Mouse (Mus musculus) gastrocnemius, postnatal 25 days (tissue): ENCODE results near the gene E130114P18Rik. TPM values are rescaled to one million over a fixed set of nuclear protein-coding genes. Genes with fewer than 3 reads are reported as not detected.
A peak's percentile ranks its signal among the peaks of the same experiment; 100 is the strongest.

Experiments used
- DNase-seq: peaks from one replicate; pipeline ENCODE4 v3.0.0; 2022
- total RNA-seq, 2 experiments: library from RNA; stranded (reverse); gene quantifications; 1 replicate in 1 of 2; 2 replicates in 1 of 2; pipeline ENCODE4 v1.2.3; 2021

E130114P18Rik gene
- total RNA-seq, 2 experiments from 2014 or later, result 0.41 TPM; not detected in 1

GRCm38 (mm10) chr4:97776388-97777080, 1.3 kb downstream of the E130114P18Rik start:
- no peak for DNase-seq

DNA sequence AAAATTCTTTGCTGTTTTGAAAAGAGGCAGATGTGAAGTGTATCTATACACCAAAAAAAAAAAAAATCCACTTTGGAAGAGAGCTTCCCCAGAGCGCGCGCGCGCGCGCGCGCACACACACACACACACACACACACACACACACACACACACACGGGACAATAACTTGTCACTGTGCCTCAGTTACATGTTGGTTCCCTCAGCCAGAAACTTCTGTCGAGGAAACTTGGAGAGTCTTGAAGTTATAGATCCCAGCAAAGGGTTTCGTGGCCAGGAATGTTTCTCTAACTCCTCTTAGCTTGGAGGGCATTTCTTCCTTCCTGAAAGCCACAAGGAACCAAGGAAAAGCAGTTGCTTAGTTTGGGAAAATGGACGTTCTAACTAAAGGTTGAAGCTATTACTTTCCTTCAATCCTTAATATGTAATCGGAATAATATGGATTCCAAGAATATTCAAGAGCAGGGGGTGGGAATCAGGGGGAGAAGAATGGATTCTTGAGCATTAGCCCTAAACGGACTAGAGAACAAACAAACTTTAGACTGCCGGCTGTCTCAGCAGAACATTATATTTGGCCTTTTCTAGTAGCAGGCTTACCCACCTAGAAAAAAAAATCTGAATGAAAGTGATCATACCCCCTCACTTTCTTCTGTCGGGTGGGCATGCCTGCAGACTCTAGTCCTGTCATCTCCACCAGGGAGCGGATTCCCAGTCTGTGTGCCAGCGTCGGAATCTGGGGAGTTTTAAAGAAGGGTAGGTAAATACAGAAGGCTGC, 2.2 kb downstream of the E130114P18Rik start:
- DNase-seq, result no peak

DNA sequence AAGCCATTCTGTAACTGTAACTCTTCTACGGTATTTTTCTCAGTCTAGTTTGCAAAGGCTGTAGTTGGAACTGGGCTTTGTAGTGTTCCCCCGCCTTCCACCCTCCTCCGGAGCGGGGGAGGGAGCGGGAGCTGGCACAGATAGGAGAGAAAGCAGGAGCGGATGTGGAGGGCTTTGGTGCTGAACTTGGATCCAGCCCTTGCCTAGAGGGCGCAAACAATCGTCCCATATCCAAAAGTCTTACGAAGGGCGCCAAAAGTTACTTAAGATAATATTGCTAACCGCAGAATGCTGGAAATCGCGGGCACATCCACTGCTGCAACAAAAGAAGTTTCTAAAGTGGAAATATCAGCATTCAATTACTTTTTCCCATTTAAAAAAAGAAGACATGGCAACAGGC, 2.8 kb downstream of the E130114P18Rik start:
- peak; percentile 85 for DNase-seq

DNA sequence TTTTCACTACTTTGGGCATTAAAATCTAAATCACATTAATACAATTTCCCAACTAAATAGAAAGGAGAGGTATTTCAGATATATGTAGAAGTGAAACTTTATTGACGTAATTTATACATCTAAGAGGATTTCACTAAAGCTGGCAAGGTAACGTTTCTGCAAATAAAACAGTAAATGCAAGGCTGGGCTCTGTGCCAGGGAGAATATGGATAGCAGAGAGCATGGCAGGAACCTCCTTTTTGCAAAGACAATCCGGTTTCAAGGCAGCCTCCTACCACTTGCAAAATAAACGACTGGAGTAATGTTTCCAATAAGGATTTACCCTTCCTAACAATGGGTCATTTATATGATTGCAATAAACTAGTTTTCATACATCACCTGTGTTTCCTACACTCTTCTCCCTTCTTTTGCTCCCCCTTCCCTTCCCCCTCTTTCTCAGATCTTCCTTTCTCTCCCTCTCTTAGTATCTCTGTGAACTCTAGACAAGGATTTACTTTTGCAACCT, 3.4 kb downstream of the E130114P18Rik start:
- DNase-seq, result no peak

- no peak for DNase-seq
Observed at GRCm38 (mm10) chr4:97773791-97774190, 4.1 kb downstream of the E130114P18Rik start.

GRCm38 (mm10) chr4:97773110-97773593, 4.7 kb downstream of the E130114P18Rik start:
- DNase-seq, result peak; percentile 92

- DNase-seq, result no peak
Observed at GRCm38 (mm10) chr4:97772641-97773040, 5.2 kb downstream of the E130114P18Rik start, which contains the start of gene Nfia. Gene Nfia, plus strand, starts transcription at chr4:97772734.

GRCm38 (mm10) chr4:97772084-97772484, 5.8 kb downstream of the E130114P18Rik start:
- DNase-seq, result peak; percentile 99

DNA sequence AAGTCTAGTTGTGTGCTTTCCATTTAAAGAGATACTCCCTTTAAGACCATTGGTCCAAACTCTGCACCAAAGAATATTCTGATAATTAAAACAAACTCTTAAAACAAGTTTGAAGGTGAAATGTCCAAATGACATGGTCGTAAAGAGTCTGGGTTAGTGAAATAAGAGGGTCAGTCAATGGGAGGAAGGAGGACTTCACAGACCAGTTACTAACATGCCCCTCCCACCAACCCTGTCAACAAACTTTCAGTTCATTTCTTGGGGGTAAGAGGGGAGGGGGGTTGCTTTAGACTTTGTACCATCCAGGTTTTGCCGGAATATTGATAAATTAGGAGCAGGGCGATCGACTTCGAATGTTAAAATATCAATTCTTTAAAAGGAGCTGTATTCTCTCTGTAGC, 6.5 kb downstream of the E130114P18Rik start:
- DNase-seq, result no peak

DNA sequence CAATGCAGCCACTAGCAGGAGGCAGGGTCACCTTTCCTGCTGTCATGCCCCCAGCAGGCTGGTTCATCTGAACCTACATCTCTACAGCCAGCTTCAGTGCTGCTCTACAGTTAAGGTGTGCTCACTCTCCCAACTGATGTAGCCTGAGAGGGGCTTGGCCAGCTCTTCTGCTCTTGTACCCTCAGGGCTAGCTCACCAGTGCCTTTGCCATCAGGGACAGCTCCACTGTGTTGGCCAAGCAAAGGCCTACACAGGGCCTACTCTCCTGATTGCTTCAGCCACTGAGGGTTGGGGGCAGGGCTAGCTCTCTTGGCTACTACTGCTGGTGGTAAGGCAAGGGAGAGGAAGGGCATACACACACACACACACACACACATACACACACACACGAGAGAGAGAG, 8.0 kb downstream of the E130114P18Rik start:
- DNase-seq, result no peak

GRCm38 (mm10) chr4:97767516-97767915, 10.4 kb downstream of the E130114P18Rik start:
- DNase-seq, result no peak

GRCm38 (mm10) chr4:97767025-97767424, 10.9 kb downstream of the E130114P18Rik start:
- no peak for DNase-seq

DNA sequence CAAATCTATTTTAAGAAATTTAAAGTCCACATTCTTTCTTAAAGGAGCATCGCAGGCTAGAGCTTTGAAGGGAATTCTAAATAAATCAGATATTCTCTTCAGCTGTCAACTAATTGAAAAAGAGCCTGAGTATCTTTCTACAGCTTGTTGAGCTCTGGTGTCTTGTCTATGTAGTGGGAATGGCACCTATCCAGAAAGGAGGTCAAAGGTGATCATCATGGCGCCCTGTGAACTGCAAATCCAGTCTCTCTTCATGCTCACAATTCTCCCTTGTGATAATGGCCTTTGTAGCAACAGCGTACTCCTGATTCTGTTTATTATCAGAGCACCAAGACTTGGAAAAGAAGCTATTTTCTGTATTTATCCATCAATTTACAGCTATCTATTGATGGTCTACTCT, 11.8 kb downstream of the E130114P18Rik start:
- DNase-seq, result no peak

DNA sequence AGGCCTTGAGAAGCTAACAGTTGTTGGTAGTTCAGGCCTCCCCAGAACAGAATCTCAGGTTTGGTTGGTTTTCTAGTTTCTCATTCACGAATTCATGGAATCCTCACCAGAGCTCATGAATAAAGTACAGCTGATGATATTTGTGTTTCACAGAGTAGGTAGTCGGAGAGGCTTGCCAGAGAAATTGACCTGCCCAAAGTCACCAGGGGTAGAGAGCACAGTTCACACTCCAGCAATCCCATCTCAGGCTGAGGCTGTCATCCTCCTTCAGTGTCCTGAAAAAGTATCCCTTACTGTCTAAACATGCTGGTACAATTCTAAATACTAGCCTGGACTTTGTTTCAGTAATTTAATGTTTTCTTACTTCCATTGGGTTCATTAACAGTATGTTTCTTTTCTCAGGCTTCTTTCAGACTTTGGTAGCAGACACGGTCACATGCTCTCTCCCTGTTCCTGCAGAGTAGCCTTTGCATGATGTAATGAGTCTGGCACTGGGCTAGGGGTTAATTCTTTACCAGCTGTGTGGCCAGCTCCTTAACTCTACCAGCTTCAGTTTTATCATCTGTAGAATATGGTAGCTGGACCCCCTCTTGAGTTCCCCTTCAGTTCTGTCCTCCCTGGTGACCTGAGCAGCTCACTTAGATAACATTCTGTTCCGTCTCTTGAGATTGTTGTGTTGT, 12.4 kb downstream of the E130114P18Rik start:
- no peak for DNase-seq

DNA sequence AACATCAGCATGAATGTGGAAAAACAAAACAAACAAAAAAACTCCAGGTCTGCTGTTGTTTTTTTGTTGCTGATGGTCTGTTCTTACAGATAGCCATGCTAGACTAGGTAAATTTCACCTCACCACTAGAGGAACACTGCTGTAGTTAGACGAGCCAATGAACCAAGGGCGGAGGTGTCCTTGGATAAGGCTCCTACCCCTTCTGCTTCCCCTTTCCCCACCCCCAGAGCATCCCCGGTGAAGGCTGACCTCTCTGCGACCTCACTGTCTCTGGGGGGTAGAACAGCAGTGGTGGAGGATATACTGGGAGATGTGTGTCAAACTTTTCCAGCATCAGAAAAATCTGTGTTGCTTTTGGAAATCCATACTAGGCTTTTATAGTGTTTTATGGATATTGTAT, 13.3 kb downstream of the E130114P18Rik start:
- no peak for DNase-seq

DNA sequence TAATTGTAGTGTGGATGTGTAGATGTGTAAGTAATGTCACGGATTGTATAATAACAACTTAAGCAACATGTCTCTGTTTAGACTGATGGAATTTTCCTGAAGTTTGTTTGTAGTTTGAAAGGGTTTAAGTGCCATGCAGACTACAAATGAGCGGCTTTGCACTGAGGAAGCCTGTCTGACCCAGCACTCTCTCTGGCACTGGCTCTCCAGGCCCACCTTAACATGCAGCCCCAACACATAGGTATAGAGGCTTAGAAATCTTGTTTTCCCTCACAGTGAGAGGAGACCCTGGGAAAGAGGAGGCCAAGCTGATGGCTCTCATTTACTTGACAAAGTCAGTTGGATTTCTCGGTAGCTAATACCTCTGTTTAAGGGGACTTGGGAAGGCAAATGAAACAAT, 19.2 kb downstream of the E130114P18Rik start:
- DNase-seq, result no peak

DNA sequence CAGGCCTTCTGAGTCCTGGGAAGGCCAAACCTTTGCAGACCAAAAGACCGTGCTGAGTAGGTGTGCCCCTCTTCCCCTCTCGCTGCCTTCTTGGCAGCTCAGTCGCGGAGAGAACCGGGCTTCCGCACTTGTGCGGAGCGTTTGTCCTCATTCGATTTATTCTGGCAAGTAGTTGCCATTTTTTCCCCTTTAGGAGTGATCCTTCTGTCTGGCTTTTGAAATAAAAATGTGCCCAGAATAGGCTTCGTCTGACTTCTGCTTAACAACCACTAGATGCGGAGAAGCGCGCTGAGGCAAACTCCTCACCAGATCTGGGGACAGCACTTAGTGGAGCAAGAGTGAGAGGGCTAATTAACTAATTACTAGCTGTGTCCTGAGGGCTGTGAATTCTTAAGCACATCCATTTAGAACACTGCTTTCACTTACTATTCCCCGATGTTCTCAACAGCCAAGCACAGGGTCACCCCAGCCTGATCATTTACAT, 19.9 kb downstream of the E130114P18Rik start:
- DNase-seq, result no peak

DNA sequence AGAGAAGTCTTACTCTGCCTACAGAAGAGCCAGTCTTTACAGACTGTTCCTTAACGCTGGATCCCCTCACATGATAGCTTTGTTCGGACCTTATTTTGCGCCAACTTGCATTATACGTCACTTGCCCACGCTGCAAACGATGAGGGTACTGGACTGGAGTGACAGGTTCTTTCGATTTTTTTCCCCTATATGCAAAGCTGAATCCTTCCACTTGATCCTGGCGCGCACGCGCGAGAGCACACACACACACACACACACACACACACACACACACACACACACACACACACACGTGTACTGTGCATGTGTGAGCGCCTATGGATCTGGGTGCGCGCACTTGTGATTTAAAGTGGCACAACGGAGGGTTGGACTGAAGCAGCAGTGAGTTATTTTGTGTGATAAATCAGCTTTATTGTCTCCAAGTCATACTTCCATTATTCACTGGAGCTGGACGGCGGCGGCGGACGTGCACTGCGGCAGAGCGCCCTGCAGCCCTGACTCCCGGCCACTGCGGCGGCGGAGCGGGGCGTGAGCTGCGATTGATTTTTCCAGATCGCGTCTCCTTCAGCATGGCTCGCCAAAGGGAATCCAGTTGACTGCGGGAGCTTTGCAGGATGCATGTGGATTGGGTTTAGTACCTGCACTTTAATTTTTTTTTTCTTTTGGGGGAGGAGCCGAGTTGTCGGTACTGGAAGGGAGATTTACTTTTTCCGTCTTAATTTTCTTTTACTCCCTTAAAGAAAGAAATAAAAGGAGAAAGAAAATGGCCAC, 20.5 kb downstream of the E130114P18Rik start:
- DNase-seq, result peak; percentile 65

GRCm38 (mm10) chr4:97754241-97754640, 23.6 kb downstream of the E130114P18Rik start:
- DNase-seq, result peak; percentile 71

DNA sequence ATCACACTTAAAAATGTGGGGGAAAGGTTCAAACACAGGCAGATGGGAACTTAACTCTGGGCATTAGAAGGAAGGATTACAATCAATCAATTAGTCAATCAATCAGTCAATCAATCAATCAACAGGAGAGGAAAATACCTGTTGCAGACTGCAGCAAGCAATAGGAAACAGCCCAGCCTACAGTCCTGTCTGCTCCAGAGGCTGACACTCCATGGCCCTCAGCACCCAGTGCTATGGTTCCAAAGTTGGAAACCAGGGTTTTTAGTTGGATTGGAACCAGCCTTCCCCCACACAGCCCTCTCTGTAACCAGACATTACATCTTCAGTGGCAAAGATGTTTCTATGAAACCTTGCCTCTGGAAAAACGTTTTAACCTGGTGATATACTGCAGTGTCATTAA, 24.4 kb downstream of the E130114P18Rik start:
- no peak for DNase-seq

- no peak for DNase-seq
Observed at GRCm38 (mm10) chr4:97752276-97753010, 25.4 kb downstream of the E130114P18Rik start.
